Mouse (Mus musculus) lung, embryonic 14.5 days (tissue): ENCODE data around the gene Noc2l. TPM values are rescaled to one million over a fixed set of nuclear protein-coding genes. Genes with fewer than 3 reads are reported as not detected.

Source experiments
- ATAC-seq: fragments of 200-750 bp; cut with Nextera tagmentation; 2 replicates; pipeline ENCODE4 v1.8.0; 2017; ENCODE audit warnings: mild to moderate bottlenecking, moderate TSS enrichment, moderate library complexity; ENCODE audit not compliant: insufficient read depth
- DNase-seq: peaks from one replicate; pipeline ENCODE4 v3.0.0-alpha.2; 2015
- H3K27ac ChIP-seq: fragments of 300-500 bp; sonication (generic); 2 replicates; pipeline ENCODE4 v1.5.1; 2014; ENCODE audit warnings: low read depth, mild to moderate bottlenecking, moderate library complexity
- H3K27me3 ChIP-seq: fragments of 300-500 bp; sonication (generic); 2 replicates; pipeline ENCODE4 v1.6.1; 2014; ENCODE audit warnings: low read length, control low read depth; ENCODE audit not compliant: insufficient read depth
- H3K36me3 ChIP-seq: fragments of 300-500 bp; sonication (generic); 2 replicates; pipeline ENCODE4 v1.6.1; 2014; ENCODE audit warnings: control low read depth; ENCODE audit not compliant: insufficient read depth
- H3K4me1 ChIP-seq: fragments of 300-500 bp; sonication (generic); 2 replicates; pipeline ENCODE4 v1.6.1; 2014; ENCODE audit warnings: antibody characterized with exemption, control low read depth; ENCODE audit not compliant: insufficient read depth
- H3K4me2 ChIP-seq: fragments of 300-500 bp; sonication (generic); 2 replicates; pipeline ENCODE4 v1.6.1; 2014; ENCODE audit warnings: mild to moderate bottlenecking
- H3K4me3 ChIP-seq: fragments of 300-500 bp; sonication (generic); 2 replicates; pipeline ENCODE4 v1.5.1; 2014; ENCODE audit warnings: low read depth, low read length
- H3K9ac ChIP-seq: fragments of 300-500 bp; sonication (generic); 2 replicates; pipeline ENCODE4 v1.6.1; 2014
- H3K9me3 ChIP-seq: fragments of 300-500 bp; sonication (generic); 2 replicates; pipeline ENCODE4 v1.6.1; 2016; ENCODE audit warnings: low read depth, low read length, control low read depth
- CTCF ChIP-seq: IDR thresholded peaks from 2 replicates; pipeline ENCODE4 v1.5.1; 2016; ENCODE audit warnings: antibody characterized with exemption, low read depth
- WGBS: fragments of 180-500 bp; shearing (Covaris S2); extraction: QIAGEN DNeasy Blood & Tissue Kit; methylation state at CpG from one replicate; pipeline ENCODE4 v1.1.7; 2014; 5-methylcytosine and 5-hydroxymethylcytosine counted together
- microRNA-seq: library from miRNA; unstranded; fragments of <30 nt; microRNA quantifications from one replicate; pipeline ENCODE4, GENCODE M21; 2016; ENCODE audit warnings: borderline number of aligned reads
- polyA plus RNA-seq: library from polyadenylated mRNA; unstranded; fragments of >200 nt; fragmentation: Nextera tagmentation; extraction: Ambion mirVana; gene quantifications from 2 replicates; pipeline ENCODE4 v1.2.1, GENCODE M21; 2014

Gene Noc2l
- polyA plus RNA-seq, 1 experiment from 2014 or later = 90.1 TPM

- H3K9me3 ChIP-seq = no peaks in the 10 kb centered on the region
- H3K9ac ChIP-seq = no peak overlapping the region
- H3K4me1 ChIP-seq = no peaks in the 10 kb centered on the region
- TF ChIP-seq CTCF = no peak
- peaks cover 17% of the 10 kb centered on the region for H3K36me3 ChIP-seq
- no peak overlapping the region for H3K4me3 ChIP-seq
- no peak overlapping the region for H3K27ac ChIP-seq
- WGBS = 35% methylated on average over 7 of the region's 7 CpGs
- H3K27me3 ChIP-seq = peaks cover 20% of the 10 kb centered on the region
- no peak overlapping the region for H3K4me2 ChIP-seq
- ATAC-seq = no peak
- DNase-seq = no peak
These were observed 17.2 kb downstream of the Noc2l start for GRCm38 (mm10) chr4:156253043-156253442.

GRCm38 (mm10) chr4:156254361-156255077 lies 18.7 kb downstream of the Noc2l start:
- 3% methylated on average over 30 of the region's 30 CpGs for WGBS
- Histone ChIP-seq H3K36me3 (0 out of 2 replicates have a peak, but pooled peaks cover 4% of the 10 kb centered on the region), H3K4me3 (peak overlapping the region; percentile 22), H3K4me1 (no peaks in the 10 kb centered on the region), H3K4me2 (peak overlapping the region; percentile 51), H3K27ac (no peak overlapping the region), H3K9me3 (no peaks in the 10 kb centered on the region), H3K9ac (peak overlapping the region; percentile 40; the same call in 1 of the 2 replicates), H3K27me3 (peaks cover 20% of the 10 kb centered on the region)
- ATAC-seq = peak; percentile 63
- no peak for TF ChIP-seq CTCF
- peak; percentile 40 for DNase-seq

- TF ChIP-seq CTCF = no peak
- Histone ChIP-seq H3K9me3 (no peaks in the 10 kb centered on the region), H3K4me1 (no peaks in the 10 kb centered on the region), H3K27me3 (peaks cover 20% of the 10 kb centered on the region), H3K4me3 (peak within 1 kb of the TSS; percentile 22), H3K27ac (no peak within 1 kb of the TSS), H3K36me3 (no peaks in the 10 kb centered on the region), H3K4me2 (peak within 1 kb of the TSS; percentile 51), H3K9ac (peak within 1 kb of the TSS; percentile 40; the same call in 1 of the 2 replicates)
- no peak for DNase-seq
- 5% methylated on average over 26 of the region's 26 CpGs for WGBS
- peak; percentile 29; the same call in 1 of the 2 replicates for ATAC-seq
These were observed 19.4 kb downstream of the Noc2l start, which contains the start of gene Samd11 for GRCm38 (mm10) chr4:156255078-156255839. Gene Samd11, minus strand, starts transcription at chr4:156255657.

Small RNA genes lying within 50 kb of the gene (microRNA-seq; reads per million reads assigned to microRNA genes)
- 6.2 reads per million, percentile 19 among the genes with 10 or more reads in this experiment for gene Mir7658

Other genes with a start within 250 kb of the Noc2l start
- 17.1 and 18.2 TPM in 2 replicates for gene B3galt6, start 243.4 kb upstream of the Noc2l start, polyA plus RNA-seq
- 152 TPM in 2 replicates for gene Sdf4, start 243.1 kb upstream of the Noc2l start, polyA plus RNA-seq
- 0.47 and 0.60 TPM in 2 replicates for gene Tnfrsf4, start 222.2 kb upstream of the Noc2l start, polyA plus RNA-seq
- gene Tnfrsf18, start 209.8 kb upstream of the Noc2l start, polyA plus RNA-seq = 1.3 TPM in 2 replicates
- 2.1 and 3.0 TPM in 2 replicates for gene Ttll10, start 176.6 kb upstream of the Noc2l start, polyA plus RNA-seq
- 49.4 and 55.7 TPM in 2 replicates for gene 9430015G10Rik, start 126.0 kb upstream of the Noc2l start, polyA plus RNA-seq
- gene Rnf223, start 105.5 kb upstream of the Noc2l start, polyA plus RNA-seq = 0.43 and 0.72 TPM in 2 replicates
- gene Agrn, start 38.5 kb upstream of the Noc2l start, polyA plus RNA-seq = 81.9 and 84.0 TPM in 2 replicates
- gene Isg15, start 35.2 kb upstream of the Noc2l start, polyA plus RNA-seq = 0.43 TPM in 1 of 2 replicates, not detected in the other
- gene AW011738, start 32.7 kb upstream of the Noc2l start, polyA plus RNA-seq = 0.72 and 0.81 TPM in 2 replicates
- 0.32 and 0.51 TPM in 2 replicates for gene Perm1, start 20.1 kb upstream of the Noc2l start, polyA plus RNA-seq
- 21.0 and 21.4 TPM in 2 replicates for gene Plekhn1, start 1.2 kb upstream of the Noc2l start, polyA plus RNA-seq
- 0.11 and 0.15 TPM in 2 replicates for gene Samd11, start 19.6 kb downstream of the Noc2l start, polyA plus RNA-seq
- not detected in 2 replicates for gene Vmn2r-ps159, start 95.1 kb downstream of the Noc2l start, polyA plus RNA-seq